Mouse (Mus musculus) limb, embryonic 14.5 days (tissue): Measurements from ENCODE around the gene Odf3. TPM values are rescaled to one million over a fixed set of nuclear protein-coding genes. Genes with fewer than 3 reads are reported as not detected.

Experiments used
- ATAC-seq: fragments of 200-750 bp; cut with Nextera tagmentation; 2 replicates; pipeline ENCODE4 v1.8.0; 2017; ENCODE audit warnings: low read depth, moderate number of reproducible peaks, moderate TSS enrichment; ENCODE audit not compliant: low FRiP score
- DNase-seq: peaks from one replicate; pipeline ENCODE4 v3.0.0-alpha.2; 2015; ENCODE audit warnings: low spot score
- H3K27ac ChIP-seq: fragments of 300-500 bp; sonication (generic); replicated peaks from 2 replicates; pipeline ENCODE4 v1.5.1; 2014; ENCODE audit warnings: low read depth, mild to moderate bottlenecking, low read length, moderate library complexity, mixed read lengths
- H3K27me3 ChIP-seq: fragments of 300-500 bp; sonication (generic); 2 replicates; pipeline ENCODE4 v1.6.1; 2014; ENCODE audit warnings: low read length, mixed read lengths; ENCODE audit not compliant: control insufficient read depth, insufficient read depth
- H3K36me3 ChIP-seq: fragments of 300-500 bp; sonication (generic); 2 replicates; pipeline ENCODE4 v1.6.1; 2014; ENCODE audit warnings: mild to moderate bottlenecking, low read length, moderate library complexity, mixed read lengths; ENCODE audit not compliant: control insufficient read depth, insufficient read depth
- H3K4me1 ChIP-seq: fragments of 300-500 bp; sonication (generic); 2 replicates; pipeline ENCODE4 v1.6.1; 2014; ENCODE audit warnings: antibody characterized with exemption, low read length, mixed read lengths; ENCODE audit not compliant: control insufficient read depth, insufficient read depth
- H3K4me2 ChIP-seq: fragments of 300-500 bp; sonication (generic); replicated peaks from 2 replicates; pipeline ENCODE4 v1.6.1; 2014; ENCODE audit warnings: low read depth, mild to moderate bottlenecking, low read length, moderate library complexity; ENCODE audit not compliant: severe bottlenecking
- H3K4me3 ChIP-seq: fragments of 300-500 bp; sonication (generic); replicated peaks from 2 replicates; pipeline ENCODE4 v1.5.1; 2014; ENCODE audit warnings: low read length
- H3K9ac ChIP-seq: fragments of 300-500 bp; sonication (generic); 2 replicates; pipeline ENCODE4 v1.6.1; 2014; ENCODE audit warnings: mild to moderate bottlenecking, low read depth, low read length, moderate library complexity; ENCODE audit not compliant: severe bottlenecking
- H3K9me3 ChIP-seq: fragments of 300-500 bp; sonication (generic); 2 replicates; pipeline ENCODE4 v1.6.1; 2016; ENCODE audit warnings: low read length; ENCODE audit not compliant: control insufficient read depth
- POLR2A ChIP-seq: fragments of 200-500 bp; IDR thresholded peaks from 2 replicates; pipeline ENCODE4 v1.8.0; 2012; ENCODE audit warnings: inconsistent platforms, mild to moderate bottlenecking, moderate library complexity, borderline replicate concordance; ENCODE audit not compliant: insufficient read depth, insufficient read length; ENCODE audit errors: extremely low read depth
- WGBS: fragments of 180-500 bp; shearing (Covaris S2); extraction: QIAGEN DNeasy Blood & Tissue Kit; methylation state at CpG from one replicate; pipeline ENCODE4 v1.1.7; 2014; 5-methylcytosine and 5-hydroxymethylcytosine counted together
- polyA plus RNA-seq, 2 experiments: library from polyadenylated mRNA; depleted of rRNA in 1 of 2; stranded (reverse) in 1 of 2; unstranded in 1 of 2; fragments of >200 nt; fragmentation: Nextera tagmentation in 1 of 2; extraction: Ambion mirVana in 1 of 2; gene quantifications; 2 replicates each; pipeline versions ENCODE4 v1.2.1 to v1.2.3; 2012 to 2014

Gene Odf3
- polyA plus RNA-seq, 2 experiments = 0.04 TPM; not detected in 1

DNA sequence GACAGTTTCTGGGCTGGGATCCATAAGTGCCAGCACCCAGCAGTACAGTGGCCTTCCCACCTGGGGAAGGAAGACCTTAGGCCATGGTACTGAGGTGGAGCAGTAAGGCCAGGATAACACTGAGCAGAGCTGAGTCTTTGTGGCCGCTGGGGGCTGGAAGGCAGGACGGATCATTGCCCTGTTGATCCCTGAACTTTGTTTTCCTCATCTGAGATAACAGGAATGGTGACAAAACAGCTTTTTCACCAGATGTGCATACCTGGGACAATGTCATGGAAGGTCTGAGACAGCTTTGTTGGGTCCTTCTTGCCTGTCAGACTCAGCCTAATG lies 11.9 kb upstream of the Odf3 start:
- Histone ChIP-seq H3K4me2 (no peak overlapping the region), H3K9ac (no peak overlapping the region), H3K36me3 (no peaks in the 10 kb centered on the region), H3K9me3 (no peaks in the 10 kb centered on the region), H3K4me1 (no peaks in the 10 kb centered on the region), H3K4me3 (no peak overlapping the region), H3K27ac (no peak overlapping the region), H3K27me3 (no peaks in the 10 kb centered on the region)
- no peak for ATAC-seq
- 62% methylated on average over 2 of the region's 2 CpGs for WGBS
- DNase-seq = no peak
- no peak for TF ChIP-seq POLR2A

- WGBS = 84% methylated on average over 9 of the region's 9 CpGs
- DNase-seq (no peak), ATAC-seq (no peak)
- Histone ChIP-seq H3K4me3 (no peak overlapping the region), H3K4me1 (no peaks in the 10 kb centered on the region), H3K9ac (no peak overlapping the region), H3K27ac (no peak overlapping the region), H3K4me2 (no peak overlapping the region), H3K9me3 (no peaks in the 10 kb centered on the region), H3K27me3 (peaks cover 3% of the 10 kb centered on the region; the same call in 1 of the 2 replicates), H3K36me3 (no peaks in the 10 kb centered on the region)
- TF ChIP-seq POLR2A = no peak
Measured at GRCm38 (mm10) chr7:140836243-140837115, 11.1 kb upstream of the Odf3 start.

GRCm38 (mm10) chr7:140839556-140839955 lies 8.0 kb upstream of the Odf3 start:
- peaks cover 7% of the 10 kb centered on the region; the same call in 1 of the 2 replicates for H3K27me3 ChIP-seq
- H3K4me3 ChIP-seq = no peak overlapping the region
- DNase-seq (no peak), ATAC-seq (no peak)
- no peak overlapping the region for H3K9ac ChIP-seq
- H3K27ac ChIP-seq = no peak overlapping the region
- H3K4me1 ChIP-seq = no peaks in the 10 kb centered on the region
- no peak overlapping the region for H3K4me2 ChIP-seq
- H3K36me3 ChIP-seq = no peaks in the 10 kb centered on the region
- WGBS = 54% methylated on average over 5 of the region's 5 CpGs
- TF ChIP-seq POLR2A = no peak
- no peaks in the 10 kb centered on the region for H3K9me3 ChIP-seq

- no peak overlapping the region for H3K4me3 ChIP-seq
- 31% methylated on average over 19 of the region's 19 CpGs for WGBS
- DNase-seq = no peak
Measured at GRCm38 (mm10) chr7:140840750-140841735, 6.6 kb upstream of the Odf3 start.

GRCm38 (mm10) chr7:140843806-140844205 lies 3.8 kb upstream of the Odf3 start:
- Histone ChIP-seq H3K4me2 (no peak overlapping the region), H3K27me3 (peaks cover 7% of the 10 kb centered on the region; the same call in 1 of the 2 replicates), H3K9ac (no peak overlapping the region), H3K4me3 (no peak overlapping the region), H3K36me3 (no peaks in the 10 kb centered on the region), H3K9me3 (no peaks in the 10 kb centered on the region), H3K27ac (no peak overlapping the region), H3K4me1 (no peaks in the 10 kb centered on the region)
- WGBS = 77% methylated on average over 7 of the region's 7 CpGs
- DNase-seq (no peak), ATAC-seq (no peak)
- no peak for TF ChIP-seq POLR2A

More at GRCm38 (mm10) chr7:140840750-140841735, 6.6 kb upstream of the Odf3 start:
- no peaks in the 10 kb centered on the region for H3K9me3 ChIP-seq
- no peaks in the 10 kb centered on the region for H3K36me3 ChIP-seq
- no peak overlapping the region for H3K27ac ChIP-seq
- peaks cover 7% of the 10 kb centered on the region; the same call in 1 of the 2 replicates for H3K27me3 ChIP-seq
- H3K9ac ChIP-seq = no peak overlapping the region
- TF ChIP-seq POLR2A = no peak
- no peaks in the 10 kb centered on the region for H3K4me1 ChIP-seq
- ATAC-seq = no peak
- no peak overlapping the region for H3K4me2 ChIP-seq
